ENCODE assay signal across 8 mouse cellular contexts in genomic region chr7:127572895-127573471, GRCm38 (mm10). TPM values are rescaled to one million over a fixed set of nuclear protein-coding genes. Genes with fewer than 3 reads are reported as not detected.
A peak's percentile ranks its signal among the peaks of the same experiment; 100 is the strongest.
DNase-seq lines count a peak whose midpoint lies in the region; ATAC-seq and TF ChIP-seq lines count a peak whose summit lies in the region.

TSS of gene Phkg2 (plus strand) at chr7:127573340.

- H3K4me1 ChIP-seq in bone marrow macrophage, adult 2 months (ENCODE audit: control insufficient read depth, insufficient read depth, low read length), result peaks cover 14% of the 10 kb centered on the region
- no peaks in the 10 kb centered on the region for H3K4me1 ChIP-seq in embryonic fibroblast, embryonic 13.5 days (ENCODE audit: control insufficient read depth, insufficient read depth, low read length)
- H3K4me1 ChIP-seq in kidney, embryonic 14.5 days (ENCODE audit: control insufficient read depth, insufficient read depth, low read length), result peaks cover 12% of the 10 kb centered on the region; the same call in 1 of the 2 replicates
- peaks cover 18% of the 10 kb centered on the region for H3K4me1 ChIP-seq in limb, embryonic 15.5 days

- DNase-seq in B cell, adult 2 months, result peak; percentile 83 to 89
- peak; percentile 98 to 99 for DNase-seq in heart, adult 9 months (ENCODE audit: low spot score in 2 of 2)
- DNase-seq in monocyte, adult 2 months (ENCODE audit: low read depth in 1 of 2, low spot score in 2 of 2), result peak; percentile 82 to 85
- peak; percentile 96 to 97 for DNase-seq in spleen, postnatal 36 days (ENCODE audit: low spot score in 2 of 2)

- H3K27me3 ChIP-seq in kidney, embryonic 14.5 days (ENCODE audit: control insufficient read depth, insufficient read depth, low read length), result no peaks in the 10 kb centered on the region
- H3K27me3 ChIP-seq in limb, embryonic 15.5 days, result no peaks in the 10 kb centered on the region

- H3K36me3 ChIP-seq in kidney, embryonic 14.5 days (ENCODE audit: control insufficient read depth, insufficient read depth, low read length), result peaks cover 25% of the 10 kb centered on the region
- H3K36me3 ChIP-seq in limb, embryonic 15.5 days, result peaks cover 25% of the 10 kb centered on the region

- no peak for TF ChIP-seq POLR2A in bone marrow macrophage, adult 2 months (IDR thresholded peaks at IDR 0.05; ENCODE audit: borderline replicate concordance, low read depth, low read length)
- TF ChIP-seq POLR2A in embryonic fibroblast, embryonic 13.5 days (IDR thresholded peaks at IDR 0.05; ENCODE audit: low read depth, low read length), result peak; percentile 84

- peak; percentile 98 for ATAC-seq in kidney, embryonic 14.5 days (ENCODE audit: low FRiP score, low TSS enrichment)
- ATAC-seq in limb, embryonic 15.5 days (ENCODE audit: insufficient number of reproducible peaks, low FRiP score, low TSS enrichment, low read depth), result peak; percentile 96

- H3K9me3 ChIP-seq in kidney, embryonic 14.5 days (ENCODE audit: control insufficient read depth, low read length), result no peaks in the 10 kb centered on the region
- no peaks in the 10 kb centered on the region for H3K9me3 ChIP-seq in limb, embryonic 15.5 days

- peak within 1 kb of the TSS; percentile 100 for H3K4me3 ChIP-seq in bone marrow macrophage, adult 2 months (ENCODE audit: insufficient read depth, low read length)
- peak within 1 kb of the TSS; percentile 84 for H3K4me3 ChIP-seq in embryonic fibroblast, embryonic 13.5 days (ENCODE audit: insufficient read depth, low read length)
- peak within 1 kb of the TSS; percentile 85 for H3K4me3 ChIP-seq in kidney, embryonic 14.5 days (ENCODE audit: low read length)
- H3K4me3 ChIP-seq in limb, embryonic 15.5 days, result peak within 1 kb of the TSS; percentile 72

- no peak for TF ChIP-seq CTCF in bone marrow macrophage, adult 2 months (IDR thresholded peaks at IDR 0.05; ENCODE audit: low read depth, low read length)
- TF ChIP-seq CTCF in embryonic fibroblast, embryonic 13.5 days (IDR thresholded peaks at IDR 0.05; ENCODE audit: borderline replicate concordance, insufficient read depth, low read length), result no peak

- H3K9ac ChIP-seq in kidney, embryonic 14.5 days (ENCODE audit: low read depth, low read length), result peak within 1 kb of the TSS; percentile 68
- H3K9ac ChIP-seq in limb, embryonic 15.5 days, result peak within 1 kb of the TSS; percentile 80

- under 1% methylated on average over 17 of the region's 17 CpGs for WGBS in kidney, embryonic 14.5 days
- under 1% methylated on average over 17 of the region's 17 CpGs for WGBS in limb, embryonic 15.5 days

- H3K4me2 ChIP-seq in kidney, embryonic 14.5 days (replicated peaks; ENCODE audit: low read depth, low read length), result peak within 1 kb of the TSS; percentile 65
- peak within 1 kb of the TSS; percentile 95 for H3K4me2 ChIP-seq in limb, embryonic 15.5 days

- H3K27ac ChIP-seq in bone marrow macrophage, adult 2 months (ENCODE audit: insufficient read depth, low read depth, low read length), result peak within 1 kb of the TSS; percentile 68
- peak within 1 kb of the TSS; percentile 45 for H3K27ac ChIP-seq in embryonic fibroblast, embryonic 13.5 days (ENCODE audit: insufficient read depth, low read length)
- peak within 1 kb of the TSS; percentile 78 for H3K27ac ChIP-seq in kidney, embryonic 14.5 days (ENCODE audit: low read depth, low read length)
- peak within 1 kb of the TSS; percentile 84 for H3K27ac ChIP-seq in limb, embryonic 15.5 days

RNA-seq across cellular contexts. Expression of gene Phkg2, which starts in this region (rescaled TPM):
- polyA plus RNA-seq in bone marrow macrophage, adult 2 months (2012; ENCODE audit: insufficient read depth, insufficient read length, missing spikeins), result 64.7 and 68.4 TPM in 2 replicates
- 29.6 and 31.2 TPM in 2 replicates for polyA plus RNA-seq in embryonic fibroblast, embryonic 13.5 days (2011; ENCODE audit: insufficient read length, low read depth, missing spikeins)
- polyA plus RNA-seq in kidney, embryonic 14.5 days (2014; fragmentation: Nextera tagmentation; extraction: Ambion mirVana), result 37.8 and 39.8 TPM in 2 replicates
- polyA plus RNA-seq in limb, embryonic 15.5 days (2015; fragmentation: Nextera tagmentation; extraction: Ambion mirVana), result 39.3 and 41.5 TPM in 2 replicates

Comparison
In these comparisons a context has a peak if more than half of its experiments do, and no peak if none do; other contexts are left out.
1. Peak in every context shown above with its lines: DNase-seq, ATAC-seq, H3K4me3 ChIP-seq and H3K27ac ChIP-seq.